Mouse (Mus musculus) gastrocnemius, postnatal 25 days (tissue): ENCODE measurements at regions not wholly inside any gene's neighbourhood (a gene's known extent, or its start where the extent isn't known, plus 50 kb on each side); places are given as distances from the start of the nearest gene placed in this dataset.
"Not testable (repeated sequence)": the region's sequence is repeated elsewhere in the genome, so short reads cannot be mapped to it uniquely, and the experiment has no call there.

Experiments
- DNase-seq: peaks from one replicate; pipeline ENCODE4 v3.0.0; 2022

DNA sequence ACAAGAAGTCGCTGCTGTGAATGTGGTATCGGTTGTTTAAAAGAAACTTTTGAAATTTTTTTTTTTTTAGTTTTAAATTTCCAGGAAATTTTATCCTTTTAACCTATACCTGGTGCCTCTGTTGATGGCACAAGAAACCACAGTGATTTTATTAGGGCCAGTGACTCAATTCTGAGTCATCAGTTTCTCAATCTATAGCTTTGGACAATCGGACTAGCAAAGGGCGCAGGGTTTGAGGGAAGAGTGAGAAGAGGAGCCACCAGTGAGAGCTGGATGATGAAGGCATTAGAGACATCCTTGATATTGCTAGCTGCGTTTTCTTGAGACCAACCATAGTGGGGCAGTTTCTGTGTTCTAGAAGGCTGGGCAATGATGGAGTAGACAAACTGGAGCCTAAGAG lies 55.4 kb upstream of the Il33 start:
- DNase-seq, result no peak

DNA sequence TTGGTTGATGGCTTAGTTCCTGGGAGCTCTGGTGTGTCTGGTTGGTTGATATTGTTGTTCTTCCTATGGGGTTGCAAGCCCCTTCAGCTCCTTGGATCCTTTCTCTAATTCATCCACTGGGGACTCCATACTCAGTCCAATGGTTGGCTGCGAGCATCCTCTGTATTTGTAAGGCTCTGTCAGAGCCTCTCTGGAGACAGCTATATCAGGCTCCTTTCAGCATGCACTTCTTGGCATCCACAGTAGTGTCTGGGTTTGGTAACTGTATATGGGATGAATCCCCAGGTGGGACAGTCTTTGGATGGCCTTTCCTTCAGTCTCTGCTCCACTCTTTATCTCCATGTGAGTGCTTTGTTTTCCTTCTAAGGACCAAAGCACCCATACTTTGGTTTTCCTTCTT lies 55.9 kb upstream of the Ranbp6 start:
- not testable (repeated sequence) for DNase-seq

DNA sequence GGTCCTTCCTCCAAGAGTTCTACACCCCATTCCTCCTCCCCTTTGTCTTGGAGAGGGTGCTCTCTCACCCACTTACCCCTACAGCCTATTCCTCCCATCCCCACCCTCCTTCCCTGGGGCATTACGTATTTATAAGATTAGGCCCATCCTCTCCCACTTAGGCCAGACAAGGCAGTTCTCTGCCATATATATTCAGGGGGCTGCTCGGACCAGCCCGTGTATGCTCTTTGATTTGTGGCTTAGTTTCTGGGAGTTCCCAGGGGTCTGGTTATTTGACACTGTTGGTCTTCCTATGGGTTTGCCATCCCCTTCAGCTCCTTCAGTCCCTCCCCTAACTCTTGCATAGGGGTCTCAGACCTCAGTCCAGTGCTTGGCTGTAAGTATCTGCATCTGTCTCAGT lies 54.0 kb upstream of the Ranbp6 start:
- DNase-seq, result no peak

DNA sequence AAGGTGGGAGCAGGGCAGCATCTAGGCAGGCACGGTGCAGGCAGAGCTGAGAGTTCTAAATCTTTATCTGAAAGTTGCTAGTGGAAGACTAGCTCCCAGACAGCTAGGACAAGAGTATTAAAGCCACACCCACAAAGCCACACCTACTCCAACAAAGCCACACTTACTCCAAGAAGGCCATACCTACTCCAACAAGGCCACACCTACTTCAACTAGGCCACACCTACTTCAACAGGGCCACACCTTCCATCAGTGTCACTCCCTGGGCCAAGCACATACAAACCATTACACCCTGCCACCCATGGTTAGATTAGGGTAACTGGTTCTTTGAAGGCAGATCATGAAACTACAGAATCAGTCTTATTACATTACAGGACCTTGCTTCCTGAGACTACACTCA lies 52.4 kb upstream of the Ranbp6 start:
- no peak for DNase-seq

DNA sequence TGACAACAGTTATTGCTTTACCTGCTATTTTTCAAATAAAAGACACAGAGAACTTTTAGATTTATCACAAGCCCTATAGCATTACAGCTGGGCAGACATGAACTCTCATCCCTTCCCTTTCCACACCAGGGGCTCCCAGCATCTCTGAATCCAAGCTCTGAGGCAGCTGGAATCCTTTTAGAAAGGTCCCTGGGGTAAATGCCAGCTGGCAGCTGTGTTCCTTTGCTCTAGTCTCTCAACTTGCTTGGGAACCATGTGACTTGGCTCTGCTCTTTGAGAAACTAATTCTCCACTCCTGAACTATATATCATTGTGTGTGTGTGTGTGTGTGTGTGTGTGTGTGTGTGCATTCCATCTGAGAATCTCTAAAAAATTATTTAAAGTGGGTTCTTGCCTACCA lies 50.0 kb upstream of the Ranbp6 start:
- DNase-seq, result peak; percentile 15
